Mouse (Mus musculus) frontal cortex, adult 2 months (tissue): ENCODE data around the gene Olfr773. TPM values are rescaled to one million over a fixed set of nuclear protein-coding genes. Genes with fewer than 3 reads are reported as not detected.
"Not testable (repeated sequence)": the region's sequence is repeated elsewhere in the genome, so short reads cannot be mapped to it uniquely, and the experiment has no call there.

Source experiments
- DNase-seq, 2 experiments: peaks; one replicate each; pipeline ENCODE4 v3.0.0; 2022; ENCODE audit warnings: low spot score in 1 of 2; ENCODE audit errors: extremely low spot score in 1 of 2
- polyA plus RNA-seq: library from polyadenylated mRNA; depleted of rRNA; stranded (reverse); fragments of >200 nt; gene quantifications from 2 replicates; pipeline ENCODE4 v1.2.3, GENCODE M21; 2012; rRNA removed

Gene Olfr773
- not detected in 2 replicates for polyA plus RNA-seq

GRCm38 (mm10) chr10:129187319-129187718 is at the start of gene Olfr773:
Olfr773 (minus strand) TSS chr10:129187419.
- DNase-seq: not testable (repeated sequence)

- no peak for DNase-seq
Observed at GRCm38 (mm10) chr10:129235904-129236303, 48.7 kb upstream of the Olfr773 start, which contains the start of gene Olfr774. Olfr774 (plus strand) TSS chr10:129236204.

GRCm38 (mm10) chr10:129230737-129231136 is 43.5 kb upstream of the Olfr773 start:
- DNase-seq: peak in 1 of 2 experiments; percentile 34

GRCm38 (mm10) chr10:129177821-129178220 is 9.4 kb downstream of the Olfr773 start, which contains the start of gene Olfr772:
Olfr772 (minus strand) TSS chr10:129177921.
- DNase-seq: not testable (repeated sequence)

GRCm38 (mm10) chr10:129164651-129165050 is 22.6 kb downstream of the Olfr773 start, which contains the start of gene Olfr771:
Olfr771 (minus strand) TSS chr10:129164751.
- DNase-seq: no peak

GRCm38 (mm10) chr10:129138898-129139297 is 48.3 kb downstream of the Olfr773 start, which contains the start of gene Olfr770:
Olfr770 (minus strand) TSS chr10:129138998.
- no peak for DNase-seq

Other genes starting within 250 kb of the Olfr773 start
- not detected in 2 replicates for gene Mettl7b, start 226.4 kb downstream of the Olfr773 start, polyA plus RNA-seq
- gene Olfr9, start 198.0 kb downstream of the Olfr773 start, polyA plus RNA-seq: not detected in 2 replicates
- gene Olfr763, start 176.6 kb downstream of the Olfr773 start, polyA plus RNA-seq: 0.04 TPM in 1 of 2 replicates, not detected in the other
- not detected in 2 replicates for gene Olfr764-ps1, start 147.5 kb downstream of the Olfr773 start, polyA plus RNA-seq
- not detected in 2 replicates for gene Olfr765, start 137.4 kb downstream of the Olfr773 start, polyA plus RNA-seq
- not detected in 2 replicates for gene Olfr766-ps1, start 118.4 kb downstream of the Olfr773 start, polyA plus RNA-seq
- gene Olfr767, start 104.5 kb downstream of the Olfr773 start, polyA plus RNA-seq: not detected in 2 replicates
- not detected in 2 replicates for gene Olfr768, start 88.0 kb downstream of the Olfr773 start, polyA plus RNA-seq
- gene Olfr769, start 69.6 kb downstream of the Olfr773 start, polyA plus RNA-seq: not detected in 2 replicates
- gene Olfr770, start 48.4 kb downstream of the Olfr773 start, polyA plus RNA-seq: not detected in 2 replicates
- gene Olfr771, start 22.7 kb downstream of the Olfr773 start, polyA plus RNA-seq: not detected in 2 replicates
- gene Olfr772, start 9.5 kb downstream of the Olfr773 start, polyA plus RNA-seq: not detected in 2 replicates
- gene Olfr774, start 48.8 kb upstream of the Olfr773 start, polyA plus RNA-seq: not detected in 2 replicates
- gene Olfr775, start 61.0 kb upstream of the Olfr773 start, polyA plus RNA-seq: 0.04 TPM in 1 of 2 replicates, not detected in the other
- gene Olfr776, start 71.7 kb upstream of the Olfr773 start, polyA plus RNA-seq: not detected in 2 replicates
- gene Olfr777, start 84.1 kb upstream of the Olfr773 start, polyA plus RNA-seq: not detected in 2 replicates
- gene Olfr780, start 130.7 kb upstream of the Olfr773 start, polyA plus RNA-seq: not detected in 2 replicates
- gene Olfr781, start 141.4 kb upstream of the Olfr773 start, polyA plus RNA-seq: not detected in 2 replicates
- gene Olfr782, start 161.4 kb upstream of the Olfr773 start, polyA plus RNA-seq: not detected in 2 replicates
- gene Olfr784, start 196.7 kb upstream of the Olfr773 start, polyA plus RNA-seq: 0.08 and 0.17 TPM in 2 replicates
- not detected in 2 replicates for gene Olfr785, start 218.0 kb upstream of the Olfr773 start, polyA plus RNA-seq
- 0.15 TPM in 1 of 2 replicates, not detected in the other for gene Olfr786, start 239.9 kb upstream of the Olfr773 start, polyA plus RNA-seq